18 mouse cellular contexts compared by ENCODE assay signal in genomic region chr17:46477286-46477685, GRCm38 (mm10). TPM values are rescaled to one million over a fixed set of nuclear protein-coding genes. Genes with fewer than 3 reads are reported as not detected.
"Had no signal": no experiment of that assay in that cellular context is flagged by ENCODE, and none has a peak within 500 bp of the region (broad histone marks: within the 10 kb centered on the region; RNA-seq: fewer than 3 reads in every experiment).

No protein-coding gene starts in this region.

- H3K27me3 ChIP-seq: midbrain, embryonic 13.5 days; midbrain, embryonic 15.5 days; neural tube, embryonic 12.5 days had no signal

- H3K36me3 ChIP-seq: lung, embryonic 15.5 days; stomach, embryonic 15.5 days had no signal

- DNase-seq: liver, postnatal 0 days; lung, adult 2 months; lung, postnatal 14 days; lung, postnatal 36 days; right cerebral cortex, postnatal 14 days had no signal

- ATAC-seq: liver, postnatal 0 days; lung, postnatal 0 days; midbrain, embryonic 13.5 days; midbrain, embryonic 15.5 days had no signal

- H3K4me2 ChIP-seq: lung, embryonic 15.5 days; midbrain, embryonic 11.5 days; midbrain, embryonic 13.5 days; midbrain, embryonic 15.5 days; neural tube, embryonic 12.5 days; stomach, embryonic 15.5 days had no signal

- H3K9me3 ChIP-seq: lung, embryonic 15.5 days; megakaryocyte, embryonic 14.5 days; midbrain, embryonic 13.5 days; midbrain, embryonic 15.5 days; neural tube, embryonic 12.5 days; stomach, embryonic 15.5 days had no signal

- H3K4me1 ChIP-seq: lung, embryonic 15.5 days; megakaryocyte, embryonic 14.5 days; midbrain, embryonic 15.5 days; neural tube, embryonic 12.5 days; stomach, embryonic 15.5 days had no signal

- H3K9ac ChIP-seq: liver, postnatal 0 days; lung, embryonic 15.5 days; midbrain, embryonic 13.5 days; midbrain, embryonic 15.5 days; neural tube, embryonic 12.5 days; stomach, embryonic 15.5 days had no signal

- H3K4me3 ChIP-seq: lung, embryonic 15.5 days; megakaryocyte, embryonic 14.5 days; midbrain, embryonic 13.5 days; midbrain, embryonic 15.5 days; neural tube, embryonic 12.5 days; stomach, embryonic 15.5 days had no signal

- H3K27ac ChIP-seq: lung, embryonic 15.5 days; macrophage; midbrain, embryonic 13.5 days; midbrain, embryonic 15.5 days; neural tube, embryonic 12.5 days; stomach, embryonic 15.5 days; stomach, postnatal 0 days had no signal

RNA-seq across cellular contexts. Expression of gene Ttbk1, which starts 10.2 kb away (rescaled TPM):
- polyA plus RNA-seq: liver, postnatal 0 days; macrophage had no signal

RNA-seq across cellular contexts. Expression of gene Slc22a7, which starts 39.0 kb away (rescaled TPM):
- polyA plus RNA-seq: lung, adult 2 months; lung, postnatal 0 days; macrophage; midbrain, embryonic 11.5 days; midbrain, embryonic 13.5 days; midbrain, embryonic 15.5 days; midbrain, postnatal 0 days; neural tube, embryonic 12.5 days; neural tube, embryonic 14.5 days; stomach, embryonic 15.5 days; stomach, postnatal 0 days; urinary bladder, adult 2 months had no signal

RNA-seq across cellular contexts. Expression of gene Crip3, which starts 48.6 kb away (rescaled TPM):
- polyA plus RNA-seq: liver, postnatal 0 days; macrophage had no signal
